Mouse (Mus musculus) left cerebral cortex, adult 2 months (tissue): ENCODE measurements around the gene Shc2. TPM values are rescaled to one million over a fixed set of nuclear protein-coding genes. Genes with fewer than 3 reads are reported as not detected.

ENCODE experiments used
- DNase-seq, 2 experiments: peaks; one replicate each; pipeline ENCODE4 v3.0.0; 2021 to 2022; ENCODE audit warnings: low spot score in 2 of 2, mixed read lengths in 1 of 2; ENCODE audit errors: extremely low spot score in 1 of 2
- H3K27ac ChIP-seq: fragments of 200-600 bp; 2 replicates; pipeline ENCODE4 v1.8.1; 2022
- H3K4me3 ChIP-seq: fragments of 200-600 bp; 2 replicates; pipeline ENCODE4 v1.8.1; 2022
- CTCF ChIP-seq: fragments of 200-600 bp; IDR thresholded peaks from 2 replicates; pipeline ENCODE4 v1.8.1; 2022; ENCODE audit warnings: antibody characterized with exemption, mild to moderate bottlenecking, moderate library complexity
- intact Hi-C: fragments of 180-260 bp; cut with DNase I; formaldehyde crosslinking; loops from one replicate; pipeline ENCODE4 v1.15.1; 2025
- total RNA-seq, 2 experiments: library from RNA; stranded (reverse); gene quantifications; 2 replicates each; pipeline ENCODE4 v1.2.3; 2021

Gene Shc2
- total RNA-seq, 2 experiments from 2014 or later = 47.8 to 48.1 TPM

DNA sequence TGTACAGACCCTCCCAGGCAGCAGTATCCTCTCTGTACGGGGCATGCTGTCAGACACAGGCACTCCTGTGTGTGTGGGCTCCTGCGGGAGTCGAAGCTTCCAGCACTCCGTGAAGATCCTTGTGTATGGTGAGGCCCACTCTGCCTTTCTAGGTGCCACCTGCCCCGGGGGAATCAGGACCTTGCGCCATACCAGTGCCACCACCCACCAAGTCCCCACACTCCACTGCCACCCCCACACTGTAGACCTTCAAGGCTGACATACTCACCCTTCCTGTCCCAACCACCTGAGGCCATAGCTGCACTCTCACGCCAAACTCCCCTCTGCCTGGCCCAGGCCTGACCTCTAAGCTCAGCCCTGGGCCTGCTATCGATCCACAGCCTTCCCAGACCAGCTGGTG lies 27.3 kb upstream of the Shc2 start:
- intact Hi-C loops = loop anchor here (10.0 kb wide), 2 partner anchors 910 to 1230 kb away; partner anchors contain the start of gene Ccdc105
- TF ChIP-seq CTCF = no peak
- no peak overlapping the region for H3K27ac ChIP-seq
- DNase-seq = no peak
- H3K4me3 ChIP-seq = no peak overlapping the region

DNA sequence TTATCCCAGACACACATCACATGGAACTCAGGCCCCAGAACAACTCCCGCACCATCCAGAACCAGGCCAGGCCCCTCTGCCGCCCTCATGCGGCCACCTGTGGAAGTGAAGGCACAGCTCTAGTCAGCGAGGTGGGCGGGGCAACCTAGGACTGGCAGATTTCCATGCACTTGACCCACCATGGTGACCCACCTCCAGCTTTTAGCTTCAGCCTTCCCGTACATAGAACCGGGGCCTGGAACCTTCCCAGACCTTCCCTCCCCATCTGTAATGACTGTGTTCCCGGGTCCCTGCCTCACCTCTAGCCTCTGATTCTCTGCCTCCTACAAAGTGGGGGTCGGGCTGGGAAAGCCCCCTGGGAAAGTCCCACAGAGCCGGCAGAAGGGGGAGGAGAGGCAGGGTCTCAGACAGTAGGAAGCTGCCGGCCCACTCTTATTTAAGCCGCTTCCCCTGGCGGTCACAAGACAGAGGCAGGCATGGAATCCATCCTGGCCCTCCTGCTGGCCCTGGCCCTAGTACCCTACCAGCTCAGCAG lies 26.5 kb upstream of the Shc2 start, which contains the start of gene Madcam1:
Gene Madcam1 (plus strand): TSS at position 429 of the 535 bp plus-strand sequence.
- peak in 1 of 2 experiments; percentile 70 for DNase-seq
- no peak within 1 kb of the TSS for H3K27ac ChIP-seq
- peak; percentile 91 for TF ChIP-seq CTCF
- H3K4me3 ChIP-seq = no peak within 1 kb of the TSS
- intact Hi-C loops = loop anchor here (10.0 kb wide), 2 partner anchors 909 to 1229 kb away; partner anchors contain the start of gene Ccdc105

DNA sequence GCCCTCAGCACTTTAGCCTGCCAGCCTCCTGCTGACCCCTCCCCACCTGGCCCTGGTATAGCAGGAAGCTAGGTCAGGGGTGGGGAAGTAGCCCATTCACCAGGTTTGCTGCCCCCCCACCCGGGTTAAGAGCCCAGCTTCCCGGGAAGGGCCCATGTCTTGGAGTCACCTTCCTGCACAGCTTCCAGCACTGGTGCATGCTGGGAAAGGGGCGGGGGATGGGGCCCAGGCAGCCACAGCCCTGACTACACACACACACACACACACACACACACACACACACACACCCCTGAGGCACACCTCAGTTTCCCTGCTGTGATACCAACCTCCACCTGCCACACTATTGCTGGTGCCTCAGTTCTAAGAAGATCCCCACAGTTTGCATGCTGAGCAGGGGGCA lies 24.1 kb upstream of the Shc2 start:
- TF ChIP-seq CTCF = no peak
- H3K27ac ChIP-seq = no peak overlapping the region
- H3K4me3 ChIP-seq = no peak overlapping the region
- intact Hi-C loops = loop anchor here (10.0 kb wide), 2 partner anchors 907 to 1227 kb away; partner anchors contain the start of gene Ccdc105
- no peak for DNase-seq

DNA sequence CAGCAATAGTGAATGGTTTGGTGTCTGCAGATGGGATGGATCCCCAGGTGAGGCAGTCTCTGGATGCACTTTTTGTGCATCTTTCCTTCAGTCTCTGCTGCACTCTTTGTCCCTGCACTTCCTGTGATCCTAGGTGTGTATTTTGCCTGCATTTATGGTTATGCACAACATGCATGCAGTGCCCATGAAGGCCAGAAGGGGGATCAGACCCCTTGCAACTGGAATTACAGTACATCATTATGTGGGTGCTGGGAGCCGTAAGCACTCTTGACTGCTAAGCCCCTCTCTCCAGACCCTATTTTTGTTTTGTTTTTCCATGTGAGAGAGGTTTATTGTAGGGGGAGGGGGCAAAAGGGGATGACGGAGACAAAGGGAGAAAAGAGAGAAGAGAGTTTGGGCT lies 22.6 kb upstream of the Shc2 start:
- intact Hi-C loops = loop anchor here (10.0 kb wide), 2 partner anchors 905 to 1225 kb away; partner anchors contain the start of gene Ccdc105
- DNase-seq = no peak
- H3K27ac ChIP-seq = no peak overlapping the region
- peak; percentile 33 for TF ChIP-seq CTCF
- H3K4me3 ChIP-seq = no peak overlapping the region

DNA sequence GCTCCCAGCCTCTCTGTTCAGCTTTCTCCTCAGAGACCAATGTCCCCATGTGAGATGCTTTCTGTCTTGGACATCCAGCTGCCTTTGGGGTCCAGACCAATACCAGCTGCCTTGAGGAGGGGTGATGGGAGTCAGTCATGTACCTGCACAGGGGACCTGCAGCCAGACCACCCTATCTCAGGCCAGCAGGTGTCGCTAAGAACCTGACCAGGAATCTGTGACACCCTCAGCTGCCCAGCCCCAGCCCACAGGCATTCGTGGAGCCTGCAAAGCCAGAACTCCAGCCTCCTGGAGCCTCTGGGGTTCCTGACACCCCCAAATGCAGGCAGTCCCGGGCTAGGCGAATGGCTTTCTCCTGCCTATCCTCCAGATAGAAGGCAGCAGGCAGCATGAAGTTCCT lies 21.1 kb upstream of the Shc2 start:
- intact Hi-C loops = no loop called here
- no peak overlapping the region for H3K27ac ChIP-seq
- H3K4me3 ChIP-seq = no peak overlapping the region
- DNase-seq = no peak
- TF ChIP-seq CTCF = peak; percentile 11; the same call in 1 of the 2 replicates

DNA sequence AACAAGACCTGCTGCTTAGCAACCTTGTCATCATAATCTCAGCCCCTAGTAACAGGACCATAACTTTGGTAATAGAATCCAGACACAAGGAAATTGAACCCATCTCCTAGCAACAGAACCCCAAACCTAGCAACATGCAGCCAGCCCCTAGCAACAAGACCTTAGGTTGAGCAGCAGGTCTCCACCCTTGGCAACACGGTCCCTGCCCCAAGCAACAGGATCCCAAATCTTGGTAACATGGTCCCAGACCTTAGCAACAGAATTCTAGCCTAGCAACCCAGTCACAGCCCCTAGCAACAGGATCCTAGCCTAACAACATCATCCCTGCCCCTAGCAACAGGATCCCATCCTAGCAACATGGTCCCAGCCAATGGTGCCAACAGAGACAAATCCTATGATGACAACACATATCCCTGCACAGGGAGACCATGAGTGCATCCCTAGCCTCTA lies 17.3 kb upstream of the Shc2 start:
- DNase-seq = peak in 1 of 2 experiments; percentile 56
- Histone ChIP-seq H3K4me3 (no peak overlapping the region), H3K27ac (peak overlapping the region; percentile 33)
- no peak for TF ChIP-seq CTCF
- intact Hi-C loops = no loop called here

DNA sequence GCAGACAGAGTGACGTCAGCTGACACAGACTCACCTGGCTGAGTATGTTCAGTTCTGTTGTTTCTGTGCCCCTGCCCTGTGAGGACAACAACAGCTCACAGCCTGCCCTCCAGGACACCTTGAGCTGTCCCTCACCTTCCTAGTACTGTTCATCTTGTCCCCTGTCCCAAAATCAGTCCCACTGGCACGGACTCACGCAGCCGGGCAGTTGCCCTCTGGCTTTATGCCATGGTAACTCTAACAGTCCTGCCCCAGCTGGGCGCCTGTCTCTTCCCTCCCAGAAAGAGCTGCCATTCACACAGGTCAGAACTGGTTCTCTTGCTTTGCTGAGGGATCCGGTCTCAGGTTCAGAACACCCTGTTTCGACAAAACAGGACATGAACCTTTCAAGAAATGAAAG lies 15.1 kb upstream of the Shc2 start:
- intact Hi-C loops = no loop called here
- no peak for TF ChIP-seq CTCF
- no peak for DNase-seq

DNA sequence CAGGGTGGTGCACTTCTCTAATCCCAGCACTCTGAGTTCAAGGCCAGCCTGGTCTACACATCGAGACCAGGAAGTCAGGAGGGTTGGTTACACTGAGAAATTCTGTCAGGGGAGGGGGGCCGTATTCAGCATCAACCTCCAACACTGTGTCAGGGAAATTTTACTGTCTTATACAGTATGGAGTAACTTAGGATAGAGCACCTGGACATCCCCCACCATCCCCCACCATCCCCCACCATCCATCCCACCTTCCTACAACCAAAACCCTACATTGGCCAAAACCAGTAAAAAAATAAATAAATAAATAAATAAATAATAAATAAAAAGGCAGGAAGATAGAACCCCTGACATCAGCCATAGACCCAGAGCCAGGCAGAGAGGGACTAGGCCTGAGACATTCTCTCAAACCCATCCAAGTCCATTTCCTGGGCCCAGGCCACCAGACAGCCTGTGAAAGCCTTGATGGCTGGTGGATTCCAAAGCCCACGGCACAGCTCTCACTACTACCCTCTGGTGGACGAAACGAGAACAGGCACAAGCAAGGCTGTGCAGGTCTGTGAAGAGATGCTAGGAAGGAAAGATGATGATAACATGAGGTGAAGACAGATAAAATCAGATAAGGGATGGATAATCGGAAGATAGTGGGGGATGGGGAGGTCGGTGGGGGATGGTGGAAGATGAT lies 11.5 kb upstream of the Shc2 start:
- H3K27ac ChIP-seq = no peak overlapping the region
- TF ChIP-seq CTCF = peak; percentile 90
- intact Hi-C loops = loop anchor here (1.0 kb wide), 1 partner anchor 54 kb away; no protein-coding TSS in a partner anchor
- peak; percentile 72 to 87 for DNase-seq
- no peak overlapping the region for H3K4me3 ChIP-seq

More for the DNA sequence above, 15.1 kb upstream of the Shc2 start:
- Histone ChIP-seq H3K4me3 (no peak overlapping the region), H3K27ac (no peak overlapping the region)

DNA sequence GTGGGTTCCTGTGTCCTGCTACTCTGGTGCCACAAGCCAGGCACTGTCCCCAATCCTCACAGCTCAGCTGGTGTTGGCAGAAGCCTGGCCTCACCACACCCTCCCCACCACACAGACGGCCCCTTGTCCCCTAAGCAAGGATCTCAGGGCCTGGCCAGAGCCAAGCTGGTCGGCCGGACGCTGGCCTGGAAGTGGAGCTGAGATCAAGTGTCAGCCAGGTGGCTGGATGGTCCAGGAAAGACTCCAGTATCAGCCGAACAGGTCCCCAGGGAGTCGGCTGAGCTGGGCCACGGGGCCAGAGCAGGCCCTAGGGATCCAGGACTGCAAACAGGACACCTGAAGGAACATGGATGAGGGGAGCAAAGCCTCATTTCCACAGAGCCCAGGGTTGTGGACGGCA lies 8.0 kb upstream of the Shc2 start, which contains the start of gene Odf3l2:
Gene Odf3l2 (minus strand): TSS at position 28 of the 400 bp plus-strand sequence.
- intact Hi-C loops = no loop called here
- no peak for DNase-seq
- no peak within 1 kb of the TSS for H3K27ac ChIP-seq
- TF ChIP-seq CTCF = no peak
- H3K4me3 ChIP-seq = no peak within 1 kb of the TSS

DNA sequence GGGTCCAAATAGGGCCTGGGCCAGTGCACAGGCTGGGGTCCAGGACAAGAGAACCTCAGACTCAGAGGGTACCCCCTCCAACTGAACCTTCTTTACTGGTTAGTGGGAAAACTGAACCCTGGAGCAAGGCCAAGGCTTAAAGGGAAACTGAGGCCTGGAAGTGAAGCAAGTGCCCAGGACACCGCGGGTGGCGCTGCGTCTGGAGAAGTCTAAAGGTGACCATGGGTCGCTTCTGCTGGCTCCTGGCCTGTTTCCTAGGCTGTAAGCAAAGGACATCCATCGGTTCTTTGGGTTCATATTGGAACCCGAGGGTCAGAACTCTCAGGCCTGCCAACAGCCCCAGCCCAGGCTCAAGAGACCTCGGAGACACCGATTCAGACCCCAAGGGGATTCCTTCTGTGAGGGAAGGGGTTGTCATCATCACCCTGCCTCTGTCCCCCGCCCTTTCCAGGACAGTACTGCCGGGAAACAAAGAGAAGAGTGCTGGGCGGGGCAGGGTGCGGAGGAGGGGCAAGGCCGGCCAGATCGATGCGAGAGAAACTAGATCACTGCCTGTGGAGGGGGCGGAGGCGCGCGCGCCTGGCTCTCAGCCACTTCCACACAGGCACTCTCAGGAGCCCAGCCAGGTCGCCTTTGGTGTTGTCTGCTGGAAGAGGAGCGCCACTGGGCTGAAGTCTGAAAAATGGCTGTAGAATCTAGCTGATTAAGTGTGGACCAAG lies 927 bp upstream of the Shc2 start:
- intact Hi-C loops = no loop called here
- Histone ChIP-seq H3K4me3 (peak overlapping the region; percentile 85), H3K27ac (peak overlapping the region; percentile 97)
- TF ChIP-seq CTCF = no peak
- peak; percentile 71 to 72 for DNase-seq

DNA sequence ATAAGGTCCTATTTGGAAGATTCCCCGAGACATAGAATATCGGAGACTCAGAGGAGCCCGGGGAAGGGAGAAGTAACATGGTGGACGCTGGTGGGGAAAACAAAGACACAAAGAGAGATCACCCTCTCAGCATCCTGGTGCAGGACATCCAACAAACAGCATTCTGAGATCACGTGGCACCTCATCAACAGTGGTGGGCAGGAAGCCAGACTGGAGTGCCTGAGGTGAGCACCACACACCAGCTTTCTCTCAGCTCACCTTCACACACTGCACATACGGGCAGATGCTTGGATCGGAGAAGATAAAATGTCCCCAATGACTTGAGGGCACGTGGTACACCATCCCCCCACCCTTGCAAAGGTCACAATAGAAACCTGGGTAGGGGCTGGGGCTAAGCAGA lies 1.4 kb downstream of the Shc2 start:
- Histone ChIP-seq H3K27ac (peak overlapping the region; percentile 97; the same call in 1 of the 2 replicates), H3K4me3 (peak overlapping the region; percentile 85)
- intact Hi-C loops = no loop called here
- no peak for TF ChIP-seq CTCF
- DNase-seq = no peak
